Mouse (Mus musculus): ENCODE results near the gene Exoc7.
A peak's percentile ranks its signal among the peaks of the same experiment; 100 is the strongest.

Gene Exoc7

GRCm38 (mm10) chr11:116318719-116319659 lies 12.0 kb upstream of the Exoc7 start:
- peak; percentile 69 for DNase-seq (ENCODE audit: low read depth, low spot score)

GRCm38 (mm10) chr11:116312359-116312758 lies 5.3 kb upstream of the Exoc7 start:
- no peak for DNase-seq (ENCODE audit: low read depth, low spot score)

- no peak for DNase-seq (ENCODE audit: low read depth, low spot score)
These were observed 4.1 kb upstream of the Exoc7 start for GRCm38 (mm10) chr11:116311169-116311568.

- no peak for DNase-seq (ENCODE audit: low read depth, low spot score)
These were observed 2.6 kb upstream of the Exoc7 start for GRCm38 (mm10) chr11:116309601-116310000.

- no peak for DNase-seq (ENCODE audit: low read depth, low spot score)
These were observed 914 bp upstream of the Exoc7 start for GRCm38 (mm10) chr11:116307762-116308531.

GRCm38 (mm10) chr11:116306126-116306982 lies 679 bp downstream of the Exoc7 start:
- DNase-seq (ENCODE audit: low read depth, low spot score) = peak; percentile 91

- no peak for DNase-seq (ENCODE audit: low read depth, low spot score)
These were observed 1.6 kb downstream of the Exoc7 start for GRCm38 (mm10) chr11:116305423-116305822.

GRCm38 (mm10) chr11:116298621-116299020 lies 8.4 kb downstream of the Exoc7 start:
- DNase-seq (ENCODE audit: low read depth, low spot score) = no peak

- no peak for DNase-seq (ENCODE audit: low read depth, low spot score)
These were observed 8.8 kb downstream of the Exoc7 start for GRCm38 (mm10) chr11:116298221-116298620.

- DNase-seq (ENCODE audit: low read depth, low spot score) = no peak
These were observed 10.0 kb downstream of the Exoc7 start for GRCm38 (mm10) chr11:116297017-116297416.

- DNase-seq (ENCODE audit: low read depth, low spot score) = no peak
These were observed 10.8 kb downstream of the Exoc7 start for GRCm38 (mm10) chr11:116296191-116296734.

GRCm38 (mm10) chr11:116294319-116294718 lies 12.7 kb downstream of the Exoc7 start:
- DNase-seq (ENCODE audit: low read depth, low spot score) = peak; percentile 76

GRCm38 (mm10) chr11:116293538-116294137 lies 13.4 kb downstream of the Exoc7 start:
- DNase-seq (ENCODE audit: low read depth, low spot score) = no peak

- no peak for DNase-seq (ENCODE audit: low read depth, low spot score)
These were observed 14.6 kb downstream of the Exoc7 start for GRCm38 (mm10) chr11:116292401-116292800.

GRCm38 (mm10) chr11:116290556-116290955 lies 16.5 kb downstream of the Exoc7 start:
- DNase-seq (ENCODE audit: low read depth, low spot score) = no peak

- DNase-seq (ENCODE audit: low read depth, low spot score) = no peak
These were observed 19.7 kb downstream of the Exoc7 start for GRCm38 (mm10) chr11:116287351-116287750.

- no peak for DNase-seq (ENCODE audit: low read depth, low spot score)
These were observed 21.3 kb downstream of the Exoc7 start for GRCm38 (mm10) chr11:116285770-116286191.

- no peak for DNase-seq (ENCODE audit: low read depth, low spot score)
These were observed 23.1 kb downstream of the Exoc7 start for GRCm38 (mm10) chr11:116283982-116284381.

- DNase-seq (ENCODE audit: low read depth, low spot score) = no peak
These were observed 24.0 kb downstream of the Exoc7 start for GRCm38 (mm10) chr11:116282912-116283521.

- DNase-seq (ENCODE audit: low read depth, low spot score) = no peak
These were observed 24.9 kb downstream of the Exoc7 start for GRCm38 (mm10) chr11:116282089-116282488.
